Mouse (Mus musculus): ENCODE measurements around the gene Optn.

- TF ChIP-seq POLR2A (IDR thresholded peaks at IDR 0.05; ENCODE audit: extremely low read depth, insufficient read depth, low read length) = no peak
- no peak for TF ChIP-seq CTCF (IDR thresholded peaks at IDR 0.05; ENCODE audit: extremely low read depth, insufficient read depth, low read length)
Observed at GRCm38 (mm10) chr2:4996421-4996824, 67.4 kb downstream of the Optn start.
